Mouse (Mus musculus) left cerebral cortex, adult 9 months (tissue): Measurements from ENCODE around the gene 1700067K01Rik.

Experiments used
- DNase-seq, 2 experiments: peaks; one replicate each; pipeline ENCODE4 v3.0.0; 2022; ENCODE audit warnings: low spot score in 2 of 2

Gene 1700067K01Rik

GRCm38 (mm10) chr8:84053229-84053628, 51.9 kb downstream of the 1700067K01Rik start:
- DNase-seq, result no peak
